Mouse (Mus musculus) kidney, postnatal 0 days (tissue): ENCODE data around the gene Ptpn11. TPM values are rescaled to one million over a fixed set of nuclear protein-coding genes. Genes with fewer than 3 reads are reported as not detected.
A peak's percentile ranks its signal among the peaks of the same experiment; 100 is the strongest.

Experiments
- ATAC-seq: fragments of 200-750 bp; cut with Nextera tagmentation; replicated peaks from 2 replicates; pipeline ENCODE4 v1.8.0; 2017; ENCODE audit warnings: low read depth, moderate number of reproducible peaks, moderate TSS enrichment, moderate library complexity; ENCODE audit not compliant: low FRiP score
- DNase-seq: peaks from one replicate; pipeline ENCODE4 v3.0.0-alpha.2; 2016; ENCODE audit warnings: low spot score
- H3K27ac ChIP-seq: fragments of 300-500 bp; sonication (generic); 2 replicates; pipeline ENCODE4 v1.5.1; 2014; ENCODE audit warnings: mild to moderate bottlenecking
- H3K27me3 ChIP-seq: fragments of 300-500 bp; sonication (generic); 2 replicates; pipeline ENCODE4 v1.6.1; 2014; ENCODE audit warnings: low read length, mixed read lengths; ENCODE audit not compliant: insufficient read depth
- H3K36me3 ChIP-seq: fragments of 300-500 bp; sonication (generic); 2 replicates; pipeline ENCODE4 v1.6.1; 2014; ENCODE audit warnings: low read length, mixed read lengths; ENCODE audit not compliant: insufficient read depth
- H3K4me1 ChIP-seq: fragments of 300-500 bp; sonication (generic); replicated peaks from 2 replicates; pipeline ENCODE4 v1.6.1; 2014; ENCODE audit warnings: antibody characterized with exemption, low read length, mixed read lengths; ENCODE audit not compliant: insufficient read depth
- H3K4me2 ChIP-seq: fragments of 300-500 bp; sonication (generic); 2 replicates; pipeline ENCODE4 v1.6.1; 2014; ENCODE audit warnings: mild to moderate bottlenecking, low read length, moderate library complexity, mixed read lengths
- H3K4me3 ChIP-seq: fragments of 300-500 bp; sonication (generic); replicated peaks from 2 replicates; pipeline ENCODE4 v1.5.1; 2014; ENCODE audit warnings: low read depth, low read length
- H3K9ac ChIP-seq: fragments of 300-500 bp; sonication (generic); 2 replicates; pipeline ENCODE4 v1.6.1; 2014; ENCODE audit warnings: low read depth, low read length
- H3K9me3 ChIP-seq: fragments of 300-500 bp; sonication (generic); replicated peaks from 2 replicates; pipeline ENCODE4 v1.6.1; 2016; ENCODE audit warnings: low read length, inconsistent platforms, mixed read lengths
- CTCF ChIP-seq: IDR thresholded peaks from 2 replicates; pipeline ENCODE4 v1.5.1; 2016; ENCODE audit warnings: antibody characterized with exemption, low read depth, mild to moderate bottlenecking, moderate library complexity
- WGBS: fragments of 180-500 bp; shearing (Covaris S2); extraction: QIAGEN DNeasy Blood & Tissue Kit; methylation state at CpG from one replicate; pipeline ENCODE4 v1.1.7; 2014; 5-methylcytosine and 5-hydroxymethylcytosine counted together
- polyA plus RNA-seq: library from polyadenylated mRNA; unstranded; fragments of >200 nt; fragmentation: Nextera tagmentation; extraction: Ambion mirVana; gene quantifications from 2 replicates; pipeline ENCODE4 v1.2.1, GENCODE M21; 2015

Ptpn11 gene
- 20.0 and 20.8 TPM in 2 replicates for polyA plus RNA-seq

DNA sequence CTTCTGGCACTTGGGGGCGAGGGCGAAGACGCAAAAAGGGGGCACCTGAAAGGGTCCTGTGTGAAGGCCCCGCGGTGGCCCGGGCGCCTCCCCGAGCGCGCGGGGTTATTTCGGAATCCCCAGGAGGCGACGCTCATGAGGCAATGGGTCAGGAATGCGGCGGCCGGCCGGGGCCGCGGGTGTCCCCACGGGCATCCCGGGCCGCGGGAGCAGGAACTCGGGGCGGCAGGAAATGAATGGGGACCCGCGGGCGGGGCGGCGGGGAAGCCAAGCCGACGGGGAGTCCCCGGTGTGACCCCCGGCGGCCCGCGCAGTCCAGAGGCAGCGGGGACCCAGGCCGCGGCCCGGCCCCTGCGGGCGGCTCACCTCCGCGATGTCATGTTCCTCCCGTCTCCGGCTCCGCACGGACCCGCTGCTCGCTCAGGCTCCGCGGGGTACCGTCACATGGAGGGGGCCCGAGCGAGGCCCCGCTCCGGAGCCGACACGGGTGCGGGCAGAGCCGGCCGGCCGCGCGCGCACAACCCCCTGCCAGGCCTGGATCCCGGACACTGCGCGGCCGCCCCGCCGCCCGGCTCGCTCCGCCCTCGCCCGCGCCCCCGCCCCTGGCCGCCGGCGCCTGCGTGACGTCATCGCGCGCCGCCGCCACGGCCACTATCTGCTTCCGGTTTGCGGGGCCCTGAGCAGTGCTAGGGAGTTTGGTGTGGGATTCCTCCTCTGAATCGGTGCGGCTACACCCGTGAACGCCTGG, at the start of gene Ptpn11:
TSS of gene Ptpn11 (minus strand) at position 562 of the 748 bp plus-strand sequence.
- Histone ChIP-seq H3K4me2 (peak within 1 kb of the TSS; percentile 78), H3K4me1 (peaks cover 4% of the 10 kb centered on the region; the same call in 1 of the 2 replicates), H3K27ac (peak within 1 kb of the TSS; percentile 86), H3K9me3 (no peaks in the 10 kb centered on the region), H3K36me3 (no peaks in the 10 kb centered on the region), H3K27me3 (no peaks in the 10 kb centered on the region), H3K9ac (peak within 1 kb of the TSS; percentile 96), H3K4me3 (peak within 1 kb of the TSS; percentile 96)
- ATAC-seq, result peak; percentile 94
- DNase-seq, result peak; percentile 91
- under 1% methylated on average over 85 of the region's 98 CpGs for whole genome bisulfite sequencing
- no peak for TF ChIP-seq CTCF

DNA sequence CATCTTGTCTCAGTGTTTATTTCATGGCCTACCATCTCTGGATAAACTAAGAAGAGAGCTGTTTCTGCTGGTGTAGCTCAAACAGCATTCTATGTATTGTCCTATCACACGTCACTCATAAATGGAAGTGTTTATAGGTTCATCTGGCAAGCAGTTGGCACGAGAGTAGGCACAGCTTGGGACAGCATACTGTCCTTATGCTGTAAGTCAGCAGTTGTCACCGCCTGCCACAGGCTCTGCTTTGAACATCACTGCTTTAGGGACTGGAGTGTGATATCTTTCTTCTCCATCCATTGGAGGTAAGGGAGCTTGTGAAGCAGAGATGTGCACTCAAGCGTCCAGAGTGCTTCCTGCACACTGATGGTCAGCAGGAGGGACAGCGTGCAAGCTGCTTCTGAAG, 48.6 kb upstream of the Ptpn11 start:
- no peak overlapping the region for H3K9ac ChIP-seq
- no peaks in the 10 kb centered on the region for H3K4me1 ChIP-seq
- H3K27ac ChIP-seq, result no peak overlapping the region
- H3K36me3 ChIP-seq, result no peaks in the 10 kb centered on the region
- ATAC-seq (no peak), DNase-seq (no peak)
- no peaks in the 10 kb centered on the region for H3K27me3 ChIP-seq
- 47% methylated on average over 5 of the region's 5 CpGs for WGBS
- H3K9me3 ChIP-seq, result no peaks in the 10 kb centered on the region
- TF ChIP-seq CTCF, result no peak
- no peak overlapping the region for H3K4me3 ChIP-seq
- H3K4me2 ChIP-seq, result no peak overlapping the region

DNA sequence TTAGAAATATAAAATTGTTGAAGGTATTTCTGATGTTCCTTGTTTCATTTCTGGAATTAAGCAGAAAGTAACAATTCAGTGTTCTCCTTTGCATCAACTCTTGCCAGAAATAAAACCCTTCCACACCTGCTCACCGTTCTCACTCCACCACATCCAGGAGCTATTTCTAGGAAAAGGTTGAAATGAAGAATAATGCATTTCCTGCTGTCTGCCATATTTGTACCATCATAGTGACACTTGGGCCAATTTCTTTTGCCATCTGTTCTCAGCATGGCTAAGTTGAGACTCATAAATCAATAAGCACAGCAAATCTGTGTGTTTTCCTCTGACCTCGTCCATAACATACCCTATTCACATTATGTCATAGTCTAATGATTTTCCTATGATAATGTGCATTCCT, 47.0 kb upstream of the Ptpn11 start:
- Histone ChIP-seq H3K27me3 (no peaks in the 10 kb centered on the region), H3K9ac (no peak overlapping the region), H3K27ac (no peak overlapping the region), H3K4me2 (no peak overlapping the region), H3K4me3 (no peak overlapping the region), H3K9me3 (no peaks in the 10 kb centered on the region), H3K4me1 (no peaks in the 10 kb centered on the region), H3K36me3 (no peaks in the 10 kb centered on the region)
- ATAC-seq (no peak), DNase-seq (no peak)
- TF ChIP-seq CTCF, result no peak
- 72% methylated on average over 2 of the region's 2 CpGs for WGBS

DNA sequence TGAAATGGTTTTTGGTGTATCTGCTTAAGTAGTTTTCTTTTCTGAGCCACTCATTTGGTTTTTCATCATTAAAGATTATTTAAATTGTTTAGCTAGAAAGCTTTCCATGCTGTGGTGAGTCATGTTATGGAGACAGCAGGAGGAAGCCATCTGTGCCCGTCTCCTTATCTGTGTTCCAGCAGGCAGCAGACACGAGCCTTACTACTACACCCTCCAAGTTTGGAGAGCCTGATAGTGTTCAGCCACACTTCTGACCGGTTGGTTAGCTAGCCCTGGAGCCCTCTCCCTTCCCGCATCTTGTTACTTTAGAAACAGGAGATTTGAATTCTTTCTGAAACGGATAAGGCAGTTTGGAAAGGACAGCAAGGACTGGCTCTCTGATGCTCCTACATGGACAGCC, 45.0 kb upstream of the Ptpn11 start:
- H3K4me3 ChIP-seq, result no peak overlapping the region
- H3K9me3 ChIP-seq, result no peaks in the 10 kb centered on the region
- no peak for TF ChIP-seq CTCF
- H3K27me3 ChIP-seq, result no peaks in the 10 kb centered on the region
- no peak overlapping the region for H3K9ac ChIP-seq
- H3K4me1 ChIP-seq, result no peaks in the 10 kb centered on the region
- no peak overlapping the region for H3K27ac ChIP-seq
- H3K4me2 ChIP-seq, result no peak overlapping the region
- no peaks in the 10 kb centered on the region for H3K36me3 ChIP-seq
- no peak for DNase-seq
- WGBS, result 66% methylated on average over 5 of the region's 5 CpGs
- ATAC-seq, result no peak

DNA sequence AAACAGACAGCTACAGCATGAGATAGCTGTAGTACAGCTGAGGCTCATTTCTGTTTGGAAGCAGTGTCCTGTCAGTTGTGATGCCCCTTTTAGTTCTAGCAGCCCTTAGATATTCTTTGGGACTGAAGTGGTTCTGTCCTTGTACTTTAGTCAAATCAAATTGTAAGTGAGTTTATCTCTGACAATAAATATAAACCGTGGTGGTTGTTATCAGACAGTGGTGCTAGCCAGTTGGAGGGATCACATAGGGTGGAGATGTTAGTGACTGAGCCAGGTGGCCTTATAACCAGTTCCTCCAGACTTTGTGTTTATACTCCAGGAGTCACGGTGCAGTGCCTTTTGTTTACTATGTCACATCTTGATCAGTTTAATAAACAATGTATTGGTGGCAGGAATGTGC, 42.5 kb upstream of the Ptpn11 start:
- no peak overlapping the region for H3K27ac ChIP-seq
- no peaks in the 10 kb centered on the region for H3K4me1 ChIP-seq
- no peak overlapping the region for H3K4me3 ChIP-seq
- DNase-seq (no peak), ATAC-seq (no peak)
- H3K9me3 ChIP-seq, result no peaks in the 10 kb centered on the region
- 82% methylated on average over 2 of the region's 2 CpGs for WGBS
- no peak for TF ChIP-seq CTCF
- H3K27me3 ChIP-seq, result no peaks in the 10 kb centered on the region
- no peak overlapping the region for H3K9ac ChIP-seq
- H3K36me3 ChIP-seq, result no peaks in the 10 kb centered on the region
- H3K4me2 ChIP-seq, result no peak overlapping the region

DNA sequence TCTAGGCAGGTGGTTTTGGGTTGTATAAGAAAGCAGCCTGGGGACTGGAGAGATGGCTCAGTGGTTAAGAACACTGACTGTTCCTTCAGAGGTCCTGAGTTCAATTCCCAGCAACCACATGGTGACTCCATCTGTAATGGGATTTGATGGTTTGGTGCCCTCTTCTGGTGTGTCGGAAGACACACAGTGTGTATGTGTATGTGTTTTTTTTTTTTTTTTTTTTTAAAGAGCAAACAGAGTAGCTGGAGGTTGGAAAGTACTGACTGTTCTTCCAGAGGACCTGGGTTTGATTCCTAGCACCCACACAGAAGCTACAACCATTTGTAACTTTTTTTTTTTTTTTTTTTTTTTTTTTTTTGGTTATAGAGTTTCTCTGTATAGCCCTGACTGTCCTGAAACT, 41.6 kb upstream of the Ptpn11 start:
- H3K9ac ChIP-seq, result no peak overlapping the region
- no peaks in the 10 kb centered on the region for H3K36me3 ChIP-seq
- H3K4me1 ChIP-seq, result no peaks in the 10 kb centered on the region
- ATAC-seq (no peak), DNase-seq (no peak)
- no peak overlapping the region for H3K27ac ChIP-seq
- H3K27me3 ChIP-seq, result no peaks in the 10 kb centered on the region
- no peak overlapping the region for H3K4me3 ChIP-seq
- no peak overlapping the region for H3K4me2 ChIP-seq
- TF ChIP-seq CTCF, result 0 out of 2 replicates have a peak, but pooled peaks have one; percentile 8
- no peaks in the 10 kb centered on the region for H3K9me3 ChIP-seq
- WGBS, result 100% methylated on average over 1 of the region's 1 CpGs

DNA sequence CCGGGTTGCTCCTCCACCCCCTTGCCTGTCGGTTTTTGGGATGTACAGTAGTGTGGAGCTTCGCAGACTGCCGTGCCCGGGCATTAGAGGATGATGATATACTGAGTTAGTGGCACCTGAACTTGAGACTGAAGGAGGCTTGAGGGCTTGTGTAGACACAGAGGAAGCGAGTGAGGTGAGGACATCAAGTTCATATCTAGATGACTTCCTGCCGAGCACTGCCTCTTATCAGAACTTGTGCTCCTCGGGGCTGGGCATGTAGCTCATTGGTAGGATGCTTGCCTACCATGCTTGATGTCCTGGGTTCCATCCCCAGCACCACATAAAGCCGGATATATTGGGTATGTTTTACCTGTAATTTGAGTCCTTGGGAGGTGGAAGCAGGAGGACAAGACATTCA, 39.6 kb upstream of the Ptpn11 start:
- H3K36me3 ChIP-seq, result no peaks in the 10 kb centered on the region
- no peak overlapping the region for H3K9ac ChIP-seq
- H3K9me3 ChIP-seq, result no peaks in the 10 kb centered on the region
- no peak overlapping the region for H3K4me2 ChIP-seq
- H3K4me1 ChIP-seq, result no peaks in the 10 kb centered on the region
- no peak overlapping the region for H3K4me3 ChIP-seq
- H3K27ac ChIP-seq, result no peak overlapping the region
- WGBS, result 81% methylated on average over 9 of the region's 9 CpGs
- DNase-seq (no peak), ATAC-seq (no peak)
- no peaks in the 10 kb centered on the region for H3K27me3 ChIP-seq
- no peak for TF ChIP-seq CTCF
